Mouse (Mus musculus) limb, embryonic 14.5 days (tissue): ENCODE data around the gene Mcam. TPM values are rescaled to one million over a fixed set of nuclear protein-coding genes. Genes with fewer than 3 reads are reported as not detected.

Experiments
- ATAC-seq: fragments of 200-750 bp; cut with Nextera tagmentation; 2 replicates; pipeline ENCODE4 v1.8.0; 2017; ENCODE audit warnings: low read depth, moderate number of reproducible peaks, moderate TSS enrichment; ENCODE audit not compliant: low FRiP score
- DNase-seq: peaks from one replicate; pipeline ENCODE4 v3.0.0-alpha.2; 2015; ENCODE audit warnings: low spot score
- H3K27ac ChIP-seq: fragments of 300-500 bp; sonication (generic); replicated peaks from 2 replicates; pipeline ENCODE4 v1.5.1; 2014; ENCODE audit warnings: low read depth, mild to moderate bottlenecking, low read length, moderate library complexity, mixed read lengths
- H3K27me3 ChIP-seq: fragments of 300-500 bp; sonication (generic); 2 replicates; pipeline ENCODE4 v1.6.1; 2014; ENCODE audit warnings: low read length, mixed read lengths; ENCODE audit not compliant: control insufficient read depth, insufficient read depth
- H3K36me3 ChIP-seq: fragments of 300-500 bp; sonication (generic); 2 replicates; pipeline ENCODE4 v1.6.1; 2014; ENCODE audit warnings: mild to moderate bottlenecking, low read length, moderate library complexity, mixed read lengths; ENCODE audit not compliant: control insufficient read depth, insufficient read depth
- H3K4me1 ChIP-seq: fragments of 300-500 bp; sonication (generic); 2 replicates; pipeline ENCODE4 v1.6.1; 2014; ENCODE audit warnings: antibody characterized with exemption, low read length, mixed read lengths; ENCODE audit not compliant: control insufficient read depth, insufficient read depth
- H3K4me2 ChIP-seq: fragments of 300-500 bp; sonication (generic); replicated peaks from 2 replicates; pipeline ENCODE4 v1.6.1; 2014; ENCODE audit warnings: low read depth, mild to moderate bottlenecking, low read length, moderate library complexity; ENCODE audit not compliant: severe bottlenecking
- H3K4me3 ChIP-seq: fragments of 300-500 bp; sonication (generic); replicated peaks from 2 replicates; pipeline ENCODE4 v1.5.1; 2014; ENCODE audit warnings: low read length
- H3K9ac ChIP-seq: fragments of 300-500 bp; sonication (generic); 2 replicates; pipeline ENCODE4 v1.6.1; 2014; ENCODE audit warnings: mild to moderate bottlenecking, low read depth, low read length, moderate library complexity; ENCODE audit not compliant: severe bottlenecking
- H3K9me3 ChIP-seq: fragments of 300-500 bp; sonication (generic); 2 replicates; pipeline ENCODE4 v1.6.1; 2016; ENCODE audit warnings: low read length; ENCODE audit not compliant: control insufficient read depth
- POLR2A ChIP-seq: fragments of 200-500 bp; IDR thresholded peaks from 2 replicates; pipeline ENCODE4 v1.8.0; 2012; ENCODE audit warnings: inconsistent platforms, mild to moderate bottlenecking, moderate library complexity, borderline replicate concordance; ENCODE audit not compliant: insufficient read depth, insufficient read length; ENCODE audit errors: extremely low read depth
- WGBS: fragments of 180-500 bp; shearing (Covaris S2); extraction: QIAGEN DNeasy Blood & Tissue Kit; methylation state at CpG from one replicate; pipeline ENCODE4 v1.1.7; 2014; 5-methylcytosine and 5-hydroxymethylcytosine counted together
- polyA plus RNA-seq, 2 experiments: library from polyadenylated mRNA; depleted of rRNA in 1 of 2; stranded (reverse) in 1 of 2; unstranded in 1 of 2; fragments of >200 nt; fragmentation: Nextera tagmentation in 1 of 2; extraction: Ambion mirVana in 1 of 2; gene quantifications; 2 replicates each; pipeline versions ENCODE4 v1.2.1 to v1.2.3; 2012 to 2014

Gene Mcam
- polyA plus RNA-seq, 2 experiments: 44.2 to 82.8 TPM

DNA sequence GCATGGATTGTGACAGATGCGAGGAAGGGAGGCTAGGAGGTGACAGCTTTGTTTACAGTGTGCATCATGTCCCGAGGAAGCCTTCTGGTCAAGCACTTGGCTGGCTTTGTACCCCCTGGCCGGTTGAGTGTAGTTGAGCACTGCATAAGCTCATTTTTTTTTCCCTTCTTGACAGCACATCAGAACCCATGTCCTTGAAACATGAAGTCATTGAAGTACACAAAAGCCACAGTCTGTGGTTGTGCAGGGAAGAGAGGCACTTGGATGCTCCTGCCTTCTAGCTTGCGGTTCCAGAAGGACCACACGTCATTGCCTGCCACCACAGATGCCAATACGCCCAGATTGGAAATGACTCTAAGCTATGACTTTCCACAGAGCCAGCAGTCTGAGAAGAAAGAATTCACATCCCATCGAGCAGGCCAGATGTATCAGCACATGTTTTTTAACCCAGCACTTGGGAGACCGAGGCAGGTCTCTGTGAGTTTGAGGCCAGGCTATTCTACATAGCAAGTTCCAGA is 14.3 kb upstream of the Mcam start:
- no peak for ATAC-seq
- Histone ChIP-seq H3K9ac (no peak overlapping the region), H3K4me3 (no peak overlapping the region), H3K4me2 (no peak overlapping the region), H3K27ac (no peak overlapping the region), H3K9me3 (no peaks in the 10 kb centered on the region), H3K36me3 (no peaks in the 10 kb centered on the region), H3K4me1 (no peaks in the 10 kb centered on the region), H3K27me3 (no peaks in the 10 kb centered on the region)
- no peak for DNase-seq
- WGBS: 78% methylated on average over 8 of the region's 8 CpGs
- TF ChIP-seq POLR2A: no peak

DNA sequence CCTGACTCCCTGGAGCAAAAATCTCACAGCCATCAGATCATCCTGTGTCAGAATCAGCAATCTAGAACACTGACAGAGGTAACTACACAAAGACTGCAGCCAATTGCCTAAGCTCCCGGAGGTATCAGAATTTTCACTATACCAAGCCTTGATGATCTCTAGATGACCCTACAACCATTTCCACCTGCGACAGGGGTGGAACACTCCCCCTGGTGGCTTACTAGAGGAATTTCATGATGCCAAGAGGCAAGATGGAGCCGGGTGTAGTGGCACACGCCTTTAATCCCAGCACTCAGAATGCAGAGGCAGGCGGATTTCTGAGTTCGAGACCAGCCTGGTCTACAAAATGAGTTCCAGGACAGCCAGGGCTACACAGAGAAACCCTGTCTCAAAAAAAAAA is 10.0 kb upstream of the Mcam start:
- Histone ChIP-seq H3K4me2 (no peak overlapping the region), H3K4me3 (no peak overlapping the region), H3K9ac (no peak overlapping the region), H3K9me3 (no peaks in the 10 kb centered on the region), H3K27ac (no peak overlapping the region), H3K4me1 (peaks cover 7% of the 10 kb centered on the region), H3K27me3 (no peaks in the 10 kb centered on the region), H3K36me3 (no peaks in the 10 kb centered on the region)
- DNase-seq (no peak), ATAC-seq (no peak)
- WGBS: 70% methylated on average over 6 of the region's 6 CpGs
- no peak for TF ChIP-seq POLR2A

DNA sequence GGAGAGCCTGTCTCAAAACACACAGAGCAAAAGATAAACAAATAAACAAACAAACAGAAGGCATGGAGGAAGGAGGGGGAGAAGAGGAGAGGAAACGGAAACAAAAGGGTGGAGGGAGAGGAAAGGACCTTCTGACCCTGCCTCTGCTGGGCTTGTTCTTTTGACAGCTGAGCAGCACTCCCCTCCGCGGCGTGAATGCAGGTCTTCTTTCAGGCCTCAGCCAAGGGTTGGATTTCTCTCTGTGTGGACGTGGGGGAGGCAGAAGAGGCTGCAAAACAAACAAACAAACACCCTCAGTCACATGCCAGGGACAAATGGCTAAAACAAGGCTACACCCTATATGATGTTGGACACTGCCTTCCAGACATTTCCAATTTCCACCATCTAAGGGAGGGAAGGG is 9.2 kb upstream of the Mcam start:
- no peaks in the 10 kb centered on the region for H3K9me3 ChIP-seq
- ATAC-seq: no peak
- no peaks in the 10 kb centered on the region for H3K36me3 ChIP-seq
- peaks cover 13% of the 10 kb centered on the region for H3K4me1 ChIP-seq
- no peak overlapping the region for H3K27ac ChIP-seq
- H3K27me3 ChIP-seq: no peaks in the 10 kb centered on the region
- H3K9ac ChIP-seq: no peak overlapping the region
- H3K4me2 ChIP-seq: no peak overlapping the region
- TF ChIP-seq POLR2A: no peak
- no peak for DNase-seq
- H3K4me3 ChIP-seq: no peak overlapping the region
- WGBS: 68% methylated on average over 5 of the region's 5 CpGs

DNA sequence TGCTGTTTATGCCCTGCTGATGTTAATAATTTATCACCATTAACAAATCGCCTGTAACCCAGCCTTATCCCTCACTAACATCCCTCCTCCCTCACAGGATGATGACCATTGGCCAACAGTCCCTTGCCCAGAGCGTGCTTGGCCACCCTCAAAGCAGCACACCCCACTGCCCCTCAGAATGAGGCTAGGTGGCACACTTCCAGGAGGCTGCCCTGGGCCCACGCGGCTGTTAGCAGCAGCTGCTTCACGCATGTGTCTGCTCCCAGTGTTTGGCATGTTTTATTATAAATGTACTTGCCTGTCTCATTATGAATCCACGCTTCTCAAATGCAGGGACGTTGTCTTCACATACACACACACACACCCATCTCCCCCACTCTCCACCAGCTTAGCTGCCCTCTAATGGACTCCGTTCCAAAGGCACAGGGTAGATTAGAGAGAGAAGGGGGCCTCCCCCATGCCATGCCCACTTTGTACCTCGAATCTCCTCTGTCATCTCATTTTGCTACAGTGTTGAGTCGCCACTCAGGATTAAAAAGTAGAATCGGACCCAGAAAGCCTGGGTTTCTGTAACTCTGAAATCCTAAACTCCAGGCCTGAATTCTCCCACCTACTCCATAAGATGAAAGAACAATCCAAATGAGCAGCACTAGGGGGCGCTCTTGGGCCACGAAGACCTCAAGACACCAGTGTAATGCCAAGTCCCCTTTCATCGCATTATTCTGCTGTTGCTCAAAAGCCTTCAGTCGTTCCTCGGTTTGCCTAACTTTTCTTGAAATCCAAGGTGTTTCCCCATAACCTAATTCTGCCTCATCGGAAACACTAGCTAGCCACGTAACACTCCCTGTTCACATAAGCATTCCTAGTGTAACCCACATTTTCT is 8.5 kb upstream of the Mcam start:
- Histone ChIP-seq H3K27me3 (no peaks in the 10 kb centered on the region), H3K4me1 (peaks cover 20% of the 10 kb centered on the region), H3K27ac (peak overlapping the region; percentile 26; the same call in 1 of the 2 replicates), H3K36me3 (no peaks in the 10 kb centered on the region), H3K9me3 (no peaks in the 10 kb centered on the region), H3K4me3 (no peak overlapping the region), H3K4me2 (peak overlapping the region; percentile 35), H3K9ac (no peak overlapping the region; the same call in 1 of the 2 replicates)
- TF ChIP-seq POLR2A: no peak
- WGBS: 29% methylated on average over 18 of the region's 18 CpGs
- DNase-seq: peak; percentile 92
- peak; percentile 60; the same call in 1 of the 2 replicates for ATAC-seq

DNA sequence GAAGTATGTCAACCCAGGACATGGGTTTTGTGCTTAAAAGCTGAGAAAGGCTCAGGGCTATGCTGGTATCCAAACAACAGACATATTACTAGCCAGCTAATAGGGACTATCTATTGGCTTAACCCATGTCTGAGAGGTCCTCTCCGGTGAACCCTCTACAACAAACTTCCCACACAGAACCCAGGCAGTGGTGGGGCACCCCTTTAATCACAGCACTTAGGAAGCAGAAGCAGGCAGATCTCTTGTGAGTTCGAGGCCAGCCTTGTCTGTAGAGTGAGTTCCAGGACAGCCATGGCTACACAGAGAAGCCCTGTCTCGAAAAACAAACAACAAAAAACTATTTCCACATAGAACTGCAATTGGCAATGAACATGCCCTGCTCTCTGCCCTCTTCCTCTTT is 7.5 kb upstream of the Mcam start:
- no peak for TF ChIP-seq POLR2A

More for the DNA sequence above, 7.5 kb upstream of the Mcam start:
- Histone ChIP-seq H3K4me3 (no peak overlapping the region), H3K27me3 (no peaks in the 10 kb centered on the region), H3K36me3 (no peaks in the 10 kb centered on the region), H3K4me1 (peaks cover 27% of the 10 kb centered on the region), H3K9me3 (no peaks in the 10 kb centered on the region), H3K9ac (no peak overlapping the region), H3K27ac (no peak overlapping the region), H3K4me2 (0 out of 2 replicates have a peak overlapping the region, but pooled peaks have one; percentile 35)
- no peak for ATAC-seq
- WGBS: 82% methylated on average over 3 of the region's 3 CpGs
- no peak for DNase-seq
